Mouse (Mus musculus) embryo, embryonic 11.5 days (tissue): ENCODE results near the gene Plekhm1.
A peak's percentile ranks its signal among the peaks of the same experiment; 100 is the strongest.

Experiments
- DNase-seq: peaks from one replicate; pipeline ENCODE4 v3.0.0-alpha.2; 2012; ENCODE audit warnings: low read depth, low spot score

Gene Plekhm1

GRCm38 (mm10) chr11:103361396-103362053, 51.0 kb downstream of the Plekhm1 start:
- DNase-seq: no peak

- no peak for DNase-seq
These were observed 51.8 kb downstream of the Plekhm1 start for GRCm38 (mm10) chr11:103360661-103361081.

GRCm38 (mm10) chr11:103359841-103360641, 52.4 kb downstream of the Plekhm1 start:
- DNase-seq: peak; percentile 67

GRCm38 (mm10) chr11:103359122-103359521, 53.4 kb downstream of the Plekhm1 start:
- peak; percentile 75 for DNase-seq

DNA sequence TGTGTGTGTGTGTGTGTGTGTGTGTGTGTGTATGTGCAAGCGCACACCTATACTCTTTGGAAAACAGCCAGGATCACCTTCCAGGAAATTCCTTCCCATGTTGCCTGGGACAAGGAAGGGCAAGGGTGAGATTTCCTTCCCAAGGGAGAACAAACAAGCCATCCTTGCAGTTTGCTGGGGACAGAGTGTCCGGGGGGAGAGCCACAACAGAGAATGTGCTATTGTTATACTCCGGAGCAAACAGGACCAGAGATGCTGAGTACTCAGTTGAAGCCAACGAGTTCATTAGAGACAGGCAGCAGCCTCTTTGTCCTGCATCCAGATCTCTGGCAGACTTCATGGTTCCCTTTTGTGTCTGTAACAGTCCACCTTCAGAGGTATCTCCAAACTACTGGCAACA, 54.2 kb downstream of the Plekhm1 start:
- DNase-seq: no peak

- no peak for DNase-seq
These were observed 54.8 kb downstream of the Plekhm1 start for GRCm38 (mm10) chr11:103357710-103358109.

DNA sequence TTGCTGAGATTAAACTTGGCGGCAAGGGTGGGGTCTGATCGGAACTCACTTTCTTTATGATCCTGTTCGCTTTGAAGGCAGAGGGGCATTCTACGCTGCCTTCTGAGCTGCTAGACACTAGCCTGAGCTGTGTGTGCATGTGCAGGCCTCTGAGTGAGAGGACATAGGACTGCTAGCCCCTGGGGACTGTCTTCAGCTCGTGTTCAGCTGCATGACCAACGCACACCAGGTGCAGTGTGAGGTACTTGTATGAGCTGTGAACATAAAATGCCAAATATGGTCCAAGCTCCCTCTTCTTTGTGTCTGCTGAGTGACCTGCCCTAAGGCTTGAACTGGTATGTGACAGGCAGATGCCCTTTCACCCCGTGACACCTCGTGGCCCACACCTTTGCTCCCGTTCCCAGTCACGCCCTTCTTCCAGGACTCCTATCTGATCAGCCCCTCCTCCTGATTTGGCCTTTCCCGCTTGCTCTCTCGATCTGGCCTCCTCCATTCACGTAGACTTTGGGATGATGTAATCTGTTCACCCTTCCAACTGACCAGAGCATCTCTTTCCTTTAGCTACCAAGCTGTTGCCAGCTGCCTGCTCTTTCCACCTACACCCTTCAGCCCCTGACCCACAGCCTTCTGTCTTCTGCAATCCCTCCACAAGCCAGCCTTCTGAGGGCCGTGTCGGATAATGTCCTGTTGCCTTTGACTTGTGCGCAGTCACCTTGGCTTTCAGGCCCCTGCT, 55.4 kb downstream of the Plekhm1 start:
- no peak for DNase-seq

DNA sequence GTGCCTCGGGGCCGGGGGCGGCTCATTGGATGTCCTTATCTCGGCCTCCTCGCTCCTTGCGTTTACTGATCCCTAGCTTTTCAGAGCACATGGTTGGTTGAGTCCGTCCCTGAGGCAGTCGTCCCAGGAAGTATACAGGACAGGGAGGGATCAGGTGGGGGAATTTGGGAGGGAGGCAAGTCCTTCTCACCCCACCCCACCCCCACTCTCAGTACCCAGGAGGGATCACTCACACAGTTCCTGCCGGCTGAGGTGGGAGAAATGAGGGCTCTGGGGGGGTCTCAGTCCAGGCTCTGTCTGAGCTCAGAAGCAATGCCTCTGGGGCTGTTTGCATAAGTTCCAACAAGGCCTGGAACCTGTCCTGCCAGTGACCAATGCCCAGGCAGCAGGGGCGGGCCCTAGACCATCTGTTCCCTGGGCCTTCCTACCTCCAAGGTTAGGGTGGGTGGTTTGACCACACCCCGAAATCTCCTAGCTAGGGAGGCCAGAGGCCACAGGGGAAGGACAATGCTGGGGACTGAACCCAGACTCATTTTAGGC, 56.4 kb downstream of the Plekhm1 start:
- no peak for DNase-seq

DNA sequence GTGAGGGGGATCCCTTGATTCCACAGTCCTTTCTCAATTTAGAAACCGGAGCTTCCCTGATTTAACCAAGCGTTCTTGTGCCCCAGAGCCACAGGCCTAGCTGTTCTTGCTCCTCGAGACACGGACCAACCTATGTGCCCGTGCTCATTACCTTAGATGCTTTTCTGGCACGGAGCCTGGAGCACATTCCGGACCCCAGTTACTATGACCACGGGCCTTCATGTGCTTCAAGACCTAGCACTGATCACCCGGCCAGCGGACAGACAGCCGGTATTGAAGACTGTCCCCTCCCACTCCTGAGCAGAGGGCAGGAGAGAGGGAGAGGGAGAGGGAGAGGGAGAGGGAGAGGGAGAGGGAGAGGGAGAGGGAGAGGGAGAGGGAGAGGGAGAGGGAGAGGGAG, 57.2 kb downstream of the Plekhm1 start:
- no peak for DNase-seq

- DNase-seq: no peak
These were observed 58.5 kb downstream of the Plekhm1 start for GRCm38 (mm10) chr11:103354033-103354432.

DNA sequence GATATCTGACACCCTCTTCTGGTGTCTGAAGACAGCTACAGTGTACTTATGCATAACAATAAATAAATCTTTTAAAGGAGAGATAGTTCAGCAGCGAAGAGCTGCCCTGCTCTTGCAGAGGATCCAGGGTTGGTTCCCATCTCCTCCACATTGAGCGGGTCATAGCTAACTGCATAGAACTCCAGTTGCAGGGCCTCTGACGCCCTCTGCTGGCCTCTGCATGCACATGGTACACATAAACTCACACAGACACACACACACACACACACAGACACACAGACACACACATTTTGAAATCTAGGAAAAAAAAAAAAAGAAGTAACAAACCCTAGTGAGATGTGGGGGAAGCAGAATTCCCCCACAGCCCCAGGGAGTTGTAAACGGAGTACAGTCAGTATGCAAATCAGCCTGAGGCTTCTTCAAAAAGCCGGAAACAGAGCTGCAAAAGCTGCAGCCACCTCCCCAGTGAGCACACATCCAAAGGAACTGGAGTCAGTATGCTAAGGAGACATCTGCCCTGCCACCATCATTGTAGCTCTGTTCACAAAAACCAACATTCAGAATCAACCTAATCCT, 60.2 kb downstream of the Plekhm1 start:
- no peak for DNase-seq

GRCm38 (mm10) chr11:103350711-103351315, 61.7 kb downstream of the Plekhm1 start:
- DNase-seq: no peak

- no peak for DNase-seq
These were observed 62.8 kb downstream of the Plekhm1 start for GRCm38 (mm10) chr11:103349699-103350098.

DNA sequence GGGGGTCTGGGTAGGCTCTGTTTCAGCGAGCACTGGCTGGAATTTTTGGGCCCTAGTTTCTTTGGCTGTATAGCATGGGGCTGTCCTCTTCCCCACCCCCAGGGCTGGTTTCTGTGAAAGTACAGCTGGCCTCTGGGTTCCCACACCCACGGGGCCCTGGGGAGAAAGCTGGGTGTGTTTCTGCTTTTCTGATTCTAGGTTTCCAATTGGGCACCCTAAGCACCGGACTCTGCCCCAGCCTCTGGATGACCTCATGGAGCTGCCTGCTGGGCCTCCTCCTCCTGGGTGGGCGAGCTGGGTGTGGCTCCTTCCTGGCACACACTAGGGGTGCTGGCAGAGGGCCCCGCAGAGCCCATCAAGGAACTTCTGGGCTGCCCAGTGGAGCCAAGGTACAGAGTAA, 65.8 kb downstream of the Plekhm1 start:
- DNase-seq: no peak

DNA sequence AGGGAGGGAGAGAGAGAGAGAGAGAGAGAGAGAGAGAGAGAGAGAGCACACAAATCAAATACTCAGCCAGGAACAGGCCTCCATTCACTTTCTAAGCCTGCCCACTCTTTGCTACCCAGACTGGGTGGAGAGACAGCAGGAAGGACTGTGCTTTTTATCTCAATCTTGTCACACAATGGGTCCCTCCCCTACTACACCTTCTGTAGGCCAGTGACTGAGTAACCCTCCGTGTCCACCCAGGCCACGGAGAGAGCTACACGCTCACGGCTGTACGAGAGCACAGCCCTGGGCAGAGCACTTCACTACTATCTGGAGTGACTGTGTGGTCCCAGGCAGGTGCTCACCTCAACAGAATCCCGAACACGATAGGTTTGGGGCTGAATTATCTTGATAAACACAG, 66.3 kb downstream of the Plekhm1 start:
- no peak for DNase-seq

GRCm38 (mm10) chr11:103345408-103346091, 66.9 kb downstream of the Plekhm1 start:
- no peak for DNase-seq

DNA sequence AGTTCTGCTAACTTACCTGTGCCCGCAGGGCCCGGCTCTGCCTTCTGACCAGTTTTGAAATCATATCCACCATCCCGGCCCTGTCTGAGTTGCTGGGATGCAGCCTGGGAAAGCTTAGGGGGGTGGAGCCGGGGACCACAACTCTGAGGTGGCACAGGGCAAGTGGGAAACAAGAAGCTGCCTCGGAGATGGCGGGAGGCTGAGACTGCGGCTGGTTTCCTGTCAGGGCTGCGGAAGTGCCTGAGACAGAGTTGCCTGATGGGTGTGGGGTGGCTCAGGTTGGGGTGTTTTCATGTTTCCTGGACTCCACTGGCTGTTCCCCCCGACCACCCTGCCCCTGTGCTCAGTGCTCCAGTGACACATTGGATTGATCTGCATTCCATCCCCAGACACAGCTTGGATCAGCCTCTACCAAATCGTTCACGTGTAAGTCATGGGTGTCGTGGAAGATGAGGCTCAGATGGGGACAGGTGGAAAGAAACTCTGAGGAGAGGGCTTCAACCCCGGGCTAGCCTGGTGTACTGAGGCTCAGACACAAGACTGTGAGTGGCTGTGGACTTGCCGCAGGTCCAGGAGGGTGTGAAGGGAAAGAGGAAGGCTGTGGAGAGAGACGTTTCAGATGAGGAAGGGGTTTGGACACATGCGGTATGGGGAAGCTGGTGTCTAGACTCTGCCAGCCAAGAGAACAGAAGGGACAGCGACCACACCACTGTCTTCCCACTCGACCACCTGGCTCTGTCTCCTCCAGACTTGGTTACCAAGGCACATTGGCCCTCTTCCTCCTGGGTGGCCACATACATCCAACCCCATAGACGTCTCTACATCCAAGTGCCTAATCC, 67.8 kb downstream of the Plekhm1 start:
- no peak for DNase-seq

DNA sequence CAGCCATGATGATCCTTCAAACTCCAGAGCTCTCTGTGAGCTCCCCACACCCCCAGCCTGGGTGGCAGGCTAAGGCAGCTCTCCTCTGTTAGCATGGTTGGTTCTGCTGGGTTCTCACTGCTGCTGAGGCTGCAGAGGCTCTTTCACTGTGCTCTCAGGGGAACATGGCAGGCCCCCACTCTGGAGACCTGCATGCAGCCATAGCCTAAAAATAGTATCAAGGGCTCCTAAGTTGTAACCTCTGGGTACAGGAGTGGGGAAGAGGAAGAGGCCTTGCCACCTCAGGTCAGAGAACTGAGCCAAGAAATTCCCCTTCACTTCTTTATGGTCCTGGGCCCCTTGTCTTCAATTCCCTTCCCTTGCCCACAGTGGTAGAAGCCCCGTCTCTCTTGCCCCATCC, 68.6 kb downstream of the Plekhm1 start:
- no peak for DNase-seq

- no peak for DNase-seq
These were observed 69.4 kb downstream of the Plekhm1 start for GRCm38 (mm10) chr11:103343063-103343462.

- DNase-seq: no peak
These were observed 71.8 kb downstream of the Plekhm1 start for GRCm38 (mm10) chr11:103340677-103341076.
